Mouse (Mus musculus) heart, postnatal 10 days (tissue): Measurements from ENCODE around the gene Gm8122. TPM values are rescaled to one million over a fixed set of nuclear protein-coding genes. Genes with fewer than 3 reads are reported as not detected.
"Not testable (repeated sequence)": the region's sequence is repeated elsewhere in the genome, so short reads cannot be mapped to it uniquely, and the experiment has no call there.

Experiments
- DNase-seq, 2 experiments: peaks; one replicate each; pipeline ENCODE4 v3.0.0; 2021
- intact Hi-C: fragments of 180-260 bp; cut with DNase I; formaldehyde crosslinking; loops from one replicate; pipeline ENCODE4 v1.15.1; 2025
- total RNA-seq, 2 experiments: library from RNA; stranded (reverse); gene quantifications; 2 replicates each; pipeline ENCODE4 v1.2.3; 2021

Gene Gm8122
- not detected for total RNA-seq

GRCm38 (mm10) chr14:43235204-43235603 is at the start of gene Gm8122:
Gm8122 (minus strand) TSS chr14:43235304.
- intact Hi-C loops, DNase-seq: not testable (repeated sequence)

GRCm38 (mm10) chr14:43278681-43279080 is 43.6 kb upstream of the Gm8122 start:
- intact Hi-C loops, DNase-seq: not testable (repeated sequence)

GRCm38 (mm10) chr14:43278146-43278545 is 43.0 kb upstream of the Gm8122 start:
- intact Hi-C loops, result not testable (repeated sequence)

GRCm38 (mm10) chr14:43277468-43277867 is 42.4 kb upstream of the Gm8122 start:
- intact Hi-C loops, result not testable (repeated sequence)

More at GRCm38 (mm10) chr14:43278146-43278545, 43.0 kb upstream of the Gm8122 start:
- DNase-seq, result not testable (repeated sequence)

GRCm38 (mm10) chr14:43275752-43276151 is 40.6 kb upstream of the Gm8122 start:
- DNase-seq, intact Hi-C loops: not testable (repeated sequence)

More at GRCm38 (mm10) chr14:43277468-43277867, 42.4 kb upstream of the Gm8122 start:
- DNase-seq, result not testable (repeated sequence)

- DNase-seq, intact Hi-C loops: not testable (repeated sequence)
Measured at GRCm38 (mm10) chr14:43274986-43275511, 39.9 kb upstream of the Gm8122 start, which contains the start of gene Gm9732. Gm9732 (plus strand) TSS chr14:43275036.

GRCm38 (mm10) chr14:43273161-43273560 is 38.1 kb upstream of the Gm8122 start:
- DNase-seq, intact Hi-C loops: not testable (repeated sequence)

- DNase-seq, intact Hi-C loops: not testable (repeated sequence)
Measured at GRCm38 (mm10) chr14:43269211-43269610, 34.1 kb upstream of the Gm8122 start.

GRCm38 (mm10) chr14:43268521-43269084 is 33.5 kb upstream of the Gm8122 start:
- DNase-seq, intact Hi-C loops: not testable (repeated sequence)

GRCm38 (mm10) chr14:43263421-43263820 is 28.3 kb upstream of the Gm8122 start:
- intact Hi-C loops, DNase-seq: not testable (repeated sequence)

GRCm38 (mm10) chr14:43258349-43258748 is 23.2 kb upstream of the Gm8122 start, which contains the start of gene Gm8126:
Gm8126 (plus strand) TSS chr14:43258649.
- DNase-seq, intact Hi-C loops: not testable (repeated sequence)

- intact Hi-C loops, DNase-seq: not testable (repeated sequence)
Measured at GRCm38 (mm10) chr14:43256511-43256910, 21.4 kb upstream of the Gm8122 start.

GRCm38 (mm10) chr14:43250549-43251253 is 15.6 kb upstream of the Gm8122 start:
- intact Hi-C loops, DNase-seq: not testable (repeated sequence)

- DNase-seq, intact Hi-C loops: not testable (repeated sequence)
Measured at GRCm38 (mm10) chr14:43249611-43250170, 14.6 kb upstream of the Gm8122 start.

GRCm38 (mm10) chr14:43237769-43238168 is 2.7 kb upstream of the Gm8122 start:
- DNase-seq, intact Hi-C loops: not testable (repeated sequence)

Other genes with a start within 250 kb of the Gm8122 start
- not detected for gene Gm8082, start 241.7 kb downstream of the Gm8122 start, total RNA-seq
- gene Gm10376, start 219.7 kb downstream of the Gm8122 start, total RNA-seq, result not detected
- not detected for gene Gm8094, start 158.7 kb downstream of the Gm8122 start, total RNA-seq
- not detected for gene Gm8104, start 134.7 kb downstream of the Gm8122 start, total RNA-seq
- gene Gm7233, start 55.4 kb downstream of the Gm8122 start, total RNA-seq, result not detected
- gene Gm8126, start 23.3 kb upstream of the Gm8122 start, total RNA-seq, result not detected
- gene Gm9732, start 39.7 kb upstream of the Gm8122 start, total RNA-seq, result not detected
- gene Gm8127, start 58.5 kb upstream of the Gm8122 start, total RNA-seq, result not detected
- gene 1700001F09Rik, start 112.5 kb upstream of the Gm8122 start, total RNA-seq, result not detected
- not detected for gene Gm8138, start 181.0 kb upstream of the Gm8122 start, total RNA-seq